Mouse (Mus musculus): ENCODE measurements around the gene Sema5a.

- TF ChIP-seq POLR2A (IDR thresholded peaks at IDR 0.05; ENCODE audit: control insufficient read depth, extremely low read depth, insufficient read depth, low read length, poor library complexity) (no peak), CTCF (IDR thresholded peaks at IDR 0.05; ENCODE audit: borderline replicate concordance, control insufficient read depth, extremely low read depth, insufficient read depth, low read length, poor library complexity) (no peak)
Observed at GRCm38 (mm10) chr15:32532539-32532938, 287.9 kb downstream of the Sema5a start.
